Mouse (Mus musculus) frontal cortex, adult (tissue): Measurements from ENCODE around the gene Rab10.

Source experiments
- ATAC-seq: cut with Nextera tagmentation; 2 replicates; pipeline ENCODE4 v1.9.2; 2017; ENCODE audit warnings: mild to moderate bottlenecking, moderate library complexity, mixed read lengths; ENCODE audit not compliant: low TSS enrichment

Rab10 gene

GRCm38 (mm10) chr12:3296056-3296455 lies 13.7 kb downstream of the Rab10 start:
- ATAC-seq, result no peak

GRCm38 (mm10) chr12:3291849-3292248 lies 17.9 kb downstream of the Rab10 start:
- no peak for ATAC-seq

- ATAC-seq, result no peak
Observed at GRCm38 (mm10) chr12:3291038-3291437, 18.7 kb downstream of the Rab10 start.

- ATAC-seq, result no peak
Observed at GRCm38 (mm10) chr12:3288440-3288839, 21.3 kb downstream of the Rab10 start.

GRCm38 (mm10) chr12:3285919-3286318 lies 23.9 kb downstream of the Rab10 start:
- no peak for ATAC-seq

GRCm38 (mm10) chr12:3285377-3285776 lies 24.4 kb downstream of the Rab10 start:
- no peak for ATAC-seq

- no peak for ATAC-seq
Observed at GRCm38 (mm10) chr12:3284463-3284862, 25.3 kb downstream of the Rab10 start.

GRCm38 (mm10) chr12:3283829-3284440 lies 25.8 kb downstream of the Rab10 start:
- no peak for ATAC-seq

- ATAC-seq, result no peak
Observed at GRCm38 (mm10) chr12:3282954-3283353, 26.8 kb downstream of the Rab10 start.

- no peak for ATAC-seq
Observed at GRCm38 (mm10) chr12:3282520-3282919, 27.2 kb downstream of the Rab10 start.

GRCm38 (mm10) chr12:3278880-3279339 lies 30.9 kb downstream of the Rab10 start:
- ATAC-seq, result no peak

- ATAC-seq, result no peak
Observed at GRCm38 (mm10) chr12:3270818-3271217, 39.0 kb downstream of the Rab10 start.

GRCm38 (mm10) chr12:3267397-3267796 lies 42.4 kb downstream of the Rab10 start:
- ATAC-seq, result no peak

- ATAC-seq, result no peak
Observed at GRCm38 (mm10) chr12:3265188-3265587, 44.6 kb downstream of the Rab10 start.

- ATAC-seq, result no peak
Observed at GRCm38 (mm10) chr12:3264449-3264848, 45.3 kb downstream of the Rab10 start.

- no peak for ATAC-seq
Observed at GRCm38 (mm10) chr12:3261596-3261995, 48.2 kb downstream of the Rab10 start.

- ATAC-seq, result no peak
Observed at GRCm38 (mm10) chr12:3255966-3256365, 53.8 kb downstream of the Rab10 start.

GRCm38 (mm10) chr12:3255435-3255834 lies 54.3 kb downstream of the Rab10 start:
- no peak for ATAC-seq

- ATAC-seq, result no peak
Observed at GRCm38 (mm10) chr12:3253591-3253990, 56.2 kb downstream of the Rab10 start.

GRCm38 (mm10) chr12:3246091-3246490 lies 63.7 kb downstream of the Rab10 start:
- ATAC-seq, result no peak

- no peak for ATAC-seq
Observed at GRCm38 (mm10) chr12:3239544-3239943, 70.2 kb downstream of the Rab10 start.

- no peak for ATAC-seq
Observed at GRCm38 (mm10) chr12:3238361-3239051, 71.3 kb downstream of the Rab10 start.

GRCm38 (mm10) chr12:3237799-3238198 lies 72.0 kb downstream of the Rab10 start:
- no peak for ATAC-seq
